Mouse (Mus musculus): ENCODE data around the gene Lrmda.

Lrmda gene

DNA sequence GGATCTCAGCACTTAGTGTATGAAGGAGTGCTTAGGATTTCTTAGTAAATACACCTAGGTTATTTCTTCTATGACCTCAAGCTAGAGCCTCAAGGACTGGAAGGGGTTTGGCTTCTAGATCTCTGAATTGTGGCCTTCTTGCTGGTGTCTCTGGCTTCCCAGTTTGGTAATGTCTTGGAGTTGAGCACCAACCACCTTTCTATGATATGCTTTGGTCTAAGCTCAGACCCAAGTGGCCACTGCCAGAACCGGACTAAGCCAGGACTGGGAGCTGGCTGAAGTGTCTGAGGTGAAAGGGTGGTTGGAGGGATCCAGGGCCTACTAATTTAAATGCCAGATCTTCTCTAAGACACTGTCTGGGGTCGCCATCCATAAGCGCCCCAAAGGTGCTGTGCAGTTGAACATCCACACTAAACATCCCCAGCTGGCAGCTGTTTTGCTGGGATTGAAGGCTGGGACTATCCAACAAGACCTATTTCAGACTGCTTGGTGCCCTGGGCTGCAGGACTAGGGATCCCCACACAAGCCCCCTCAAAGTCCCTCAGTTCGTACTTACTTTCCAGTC, 27.1 kb upstream of the Lrmda start:
- no peak for DNase-seq (ENCODE audit: low spot score)

DNA sequence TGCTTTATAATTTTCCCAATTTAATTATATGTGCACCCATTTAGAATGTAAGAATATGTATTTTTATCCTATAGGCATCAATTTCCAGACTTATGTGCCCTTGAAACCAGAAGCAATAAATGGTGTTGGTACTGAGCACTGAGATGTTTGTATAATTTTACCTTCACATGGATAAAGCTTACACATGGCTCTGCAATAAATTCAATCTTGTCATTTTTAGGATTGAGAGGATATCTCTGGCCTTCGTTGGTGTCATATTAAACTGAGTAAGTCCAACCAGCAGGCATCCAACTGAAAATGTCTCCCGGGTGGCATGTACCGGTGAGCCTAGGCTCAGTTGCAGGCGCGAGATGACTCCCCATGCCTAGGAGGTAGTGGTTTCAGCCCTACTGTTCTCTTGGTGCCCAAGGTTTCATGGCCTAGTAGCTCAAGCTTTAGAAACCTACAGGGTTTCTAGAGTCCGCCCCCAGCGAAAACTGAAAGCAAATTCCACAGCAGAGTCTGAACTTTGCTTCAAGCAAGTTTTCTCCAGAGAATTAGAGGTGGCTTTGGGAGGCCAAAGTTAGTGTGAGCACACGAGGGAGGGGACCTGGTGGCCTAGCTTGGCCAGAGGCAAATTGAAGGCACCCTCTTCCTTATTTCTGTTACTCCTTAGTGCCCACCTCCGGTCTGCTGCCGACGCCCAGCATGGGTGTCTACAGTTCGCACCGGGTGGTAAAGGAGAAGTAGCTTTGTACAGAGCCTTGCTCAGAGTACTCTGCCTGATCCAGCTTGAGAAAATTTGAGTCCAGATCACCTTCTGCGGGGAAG, 26.1 kb upstream of the Lrmda start:
- DNase-seq (ENCODE audit: low spot score) = no peak

DNA sequence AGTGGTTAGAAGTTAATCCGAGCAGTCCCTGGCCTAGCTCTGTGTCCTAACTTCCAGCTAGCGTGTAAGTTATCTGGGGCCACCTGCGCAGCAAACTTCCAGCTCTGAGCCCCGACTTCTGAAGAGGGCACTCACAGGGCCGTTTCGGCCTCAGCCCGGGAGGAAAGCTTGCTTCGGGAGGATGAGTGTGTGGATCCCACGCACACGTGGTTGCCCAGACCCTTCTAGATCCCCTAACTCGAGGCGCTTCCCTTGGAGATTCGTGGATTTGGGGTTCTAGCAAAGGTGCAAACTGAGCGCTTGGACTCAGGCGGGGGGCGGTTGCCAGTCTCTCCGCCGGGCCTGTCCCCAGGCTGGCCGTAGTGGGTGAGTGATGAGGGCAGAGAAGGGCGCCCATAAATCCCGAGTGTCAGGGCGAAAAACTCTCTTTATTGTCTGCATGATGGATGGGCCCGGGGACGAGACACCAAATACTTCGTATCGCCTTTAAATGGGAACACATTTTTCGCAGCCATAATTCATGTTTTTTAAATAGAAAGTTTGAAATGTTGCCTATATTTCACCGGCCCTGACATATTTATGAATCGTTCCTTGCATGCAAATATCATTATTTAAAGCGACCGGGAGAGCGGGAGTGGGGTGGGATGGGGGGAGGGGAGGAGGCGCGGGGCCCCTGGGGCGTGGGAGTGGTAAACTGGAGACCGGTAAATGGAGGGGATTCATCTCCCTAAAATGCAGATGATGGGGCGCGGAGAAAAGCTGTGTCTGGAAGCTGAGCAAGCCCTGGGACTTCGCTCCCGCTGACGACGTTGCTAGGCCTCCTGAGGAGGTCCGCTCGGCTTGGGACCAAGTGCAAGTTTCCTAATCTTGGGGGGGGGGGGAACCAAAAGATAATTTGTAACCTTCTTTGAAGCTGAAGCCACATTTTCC, 25.2 kb upstream of the Lrmda start:
- no peak for DNase-seq (ENCODE audit: low spot score)

DNA sequence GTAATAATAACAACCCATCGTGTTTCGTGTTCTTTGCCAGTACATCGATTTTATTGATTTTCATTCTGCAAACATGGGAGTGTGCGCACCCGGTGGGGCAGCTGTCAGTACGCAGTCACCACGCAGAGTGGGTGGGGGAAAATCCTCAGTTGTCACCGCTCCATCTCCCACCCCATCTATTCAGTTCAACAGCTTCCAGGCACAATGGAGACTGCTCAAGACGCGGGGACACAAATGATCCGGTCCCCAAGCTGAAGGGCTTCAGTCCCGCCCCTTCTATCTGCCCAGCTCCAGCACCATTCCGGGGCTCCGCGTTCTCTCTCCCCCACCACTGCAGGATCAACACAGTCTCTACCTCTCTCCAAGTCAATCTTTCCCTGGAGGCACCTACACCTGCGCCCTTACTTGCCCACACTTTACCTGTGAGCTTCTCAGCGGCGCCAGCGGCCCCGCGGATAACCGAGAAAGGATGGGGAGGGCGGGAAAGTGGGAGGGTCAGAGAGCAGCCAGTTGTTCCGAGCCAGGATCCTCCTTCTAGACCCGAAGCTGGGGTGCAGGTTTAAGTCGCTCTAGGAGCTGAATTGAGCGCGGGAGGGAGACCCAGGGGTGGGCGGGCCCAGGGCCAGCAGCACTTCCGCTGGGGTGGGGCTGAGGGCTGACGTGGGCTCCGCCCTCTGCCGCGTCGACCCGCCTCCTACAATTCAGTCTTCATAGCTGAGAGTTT, 24.3 kb upstream of the Lrmda start:
- DNase-seq (ENCODE audit: low spot score) = no peak

DNA sequence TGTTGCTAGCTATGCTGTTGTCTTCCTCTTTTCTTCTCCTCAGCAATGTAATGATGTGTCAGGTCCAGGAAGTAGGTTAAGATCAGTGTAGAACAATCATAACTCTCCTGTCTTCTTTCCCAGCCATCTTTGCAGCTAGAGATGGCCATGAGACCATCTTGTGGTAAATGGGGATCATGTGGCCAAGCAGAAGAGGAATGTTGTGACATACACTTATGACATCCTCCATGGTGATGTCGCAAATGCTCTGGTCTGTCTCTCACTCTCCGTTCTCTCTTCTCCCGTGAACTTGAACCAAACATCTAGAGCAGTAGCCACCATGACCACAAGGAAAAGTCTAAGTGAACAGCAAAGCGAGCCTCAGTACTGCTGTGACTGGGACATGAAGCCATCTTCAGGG, 19.9 kb upstream of the Lrmda start:
- DNase-seq (ENCODE audit: low spot score) = no peak

DNA sequence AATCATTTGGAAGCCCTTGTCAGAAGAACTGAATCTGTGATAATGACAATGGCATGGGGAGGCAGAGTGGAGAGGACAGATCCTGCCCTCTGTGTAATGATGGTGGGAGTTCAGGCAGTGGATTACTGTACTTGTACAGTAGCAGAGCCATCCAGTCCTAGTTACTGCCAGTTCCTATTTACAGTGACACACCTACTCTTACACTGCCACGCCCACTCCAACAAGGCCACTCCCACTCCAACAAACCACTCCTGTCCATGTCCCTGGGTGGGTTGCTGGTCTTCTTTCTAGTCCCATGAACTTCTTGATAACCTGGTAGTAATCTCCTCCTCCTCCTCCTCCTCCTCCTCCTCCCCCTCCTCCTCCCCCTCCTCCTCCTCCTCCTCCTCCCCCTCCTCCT, 16.3 kb upstream of the Lrmda start:
- DNase-seq (ENCODE audit: low spot score) = no peak

DNA sequence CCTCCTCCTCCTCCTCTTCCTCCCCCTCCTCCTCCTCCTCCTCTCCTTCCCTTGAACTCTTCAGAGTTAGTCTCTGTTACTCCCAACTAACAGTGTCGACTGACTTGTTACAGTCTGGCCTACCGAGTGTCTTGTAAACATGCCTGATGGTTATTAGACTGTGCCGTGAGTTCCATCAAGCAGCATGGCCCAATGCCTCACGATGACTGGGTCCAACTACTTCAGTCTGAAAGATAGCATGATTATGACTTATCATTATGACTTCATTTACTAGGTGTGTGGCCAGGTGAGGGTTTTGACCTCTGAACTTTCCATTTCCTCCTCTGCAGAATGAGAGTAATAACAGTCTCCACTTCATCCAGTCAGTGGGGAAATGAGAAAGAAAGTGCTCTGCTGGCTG, 15.9 kb upstream of the Lrmda start:
- DNase-seq (ENCODE audit: low spot score) = no peak

DNA sequence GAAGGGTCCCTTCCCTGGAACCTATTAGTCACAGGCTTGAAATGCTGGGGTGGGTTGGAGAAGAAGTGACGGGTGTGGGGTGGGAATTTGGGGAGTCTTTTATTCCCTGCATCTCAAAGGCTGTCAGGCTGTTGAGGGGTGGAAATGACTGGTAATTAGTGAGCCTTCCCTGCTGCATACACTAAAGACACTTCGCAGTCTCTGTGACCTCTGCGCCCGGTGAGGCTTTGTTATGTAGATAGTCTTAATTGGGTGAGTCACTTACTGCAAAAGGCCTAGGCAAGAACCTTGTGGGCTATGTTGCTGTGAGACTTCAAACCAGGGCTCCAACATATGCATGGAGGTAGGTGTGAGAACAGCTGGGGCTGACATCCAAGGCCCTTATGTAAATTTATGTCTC, 14.6 kb upstream of the Lrmda start:
- DNase-seq (ENCODE audit: low spot score) = no peak

DNA sequence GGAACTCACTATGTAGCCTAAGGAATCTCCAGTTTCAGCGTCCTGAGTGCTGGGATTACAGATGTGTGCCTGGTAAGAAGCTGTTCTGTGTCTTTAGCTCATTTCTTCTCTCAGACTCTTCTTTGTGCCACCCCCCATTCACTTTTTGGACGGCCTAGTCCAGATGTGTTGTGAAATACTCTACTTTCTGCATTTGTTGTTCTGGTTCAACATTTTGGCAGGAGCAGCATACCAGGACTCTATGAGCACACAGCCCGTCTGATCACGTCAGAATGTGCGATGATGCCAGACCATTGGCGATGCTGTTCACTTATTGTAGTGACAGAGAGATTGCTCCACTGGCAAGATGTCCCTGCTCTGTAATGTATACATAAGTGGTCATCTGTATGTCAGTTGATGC, 12.5 kb upstream of the Lrmda start:
- no peak for DNase-seq (ENCODE audit: low spot score)

DNA sequence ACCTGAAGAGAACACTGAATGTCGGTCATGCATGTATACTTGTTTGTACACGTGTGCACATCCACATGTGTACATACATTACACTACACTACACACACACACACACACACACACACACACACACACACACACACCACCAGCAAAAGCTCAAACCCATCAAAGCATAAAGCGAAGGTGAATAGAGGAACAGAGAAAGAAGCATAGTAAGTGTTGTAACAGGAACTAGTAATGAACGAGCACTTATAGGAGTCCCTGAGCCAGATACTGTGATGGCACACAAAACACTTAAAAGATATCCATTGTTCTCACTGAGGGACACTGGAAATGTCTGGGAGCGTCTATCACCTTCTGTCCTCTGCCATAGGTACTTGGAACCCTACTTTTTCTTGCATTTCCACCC, 5.2 kb upstream of the Lrmda start:
- no peak for DNase-seq (ENCODE audit: low spot score)

DNA sequence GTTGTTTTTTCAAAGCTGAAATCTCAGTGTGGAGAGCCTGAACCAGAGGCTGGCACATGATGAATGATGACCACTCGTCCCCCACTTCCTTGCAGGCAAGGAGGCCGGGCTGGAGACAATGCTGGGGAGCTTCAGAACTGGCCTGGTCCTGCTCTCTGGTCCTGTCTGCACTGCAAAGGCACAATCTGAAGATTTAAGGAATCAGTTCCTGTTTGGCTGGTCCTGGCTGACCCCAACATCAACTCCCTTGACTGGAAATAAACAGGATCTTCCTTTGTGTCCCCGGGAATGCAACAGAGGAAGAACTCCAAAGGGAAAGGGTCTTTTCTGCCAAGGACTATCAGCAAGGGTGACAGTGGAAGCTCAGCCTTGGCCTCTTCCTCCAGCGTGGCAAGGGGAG, 4.7 kb upstream of the Lrmda start:
- no peak for DNase-seq (ENCODE audit: low spot score)

DNA sequence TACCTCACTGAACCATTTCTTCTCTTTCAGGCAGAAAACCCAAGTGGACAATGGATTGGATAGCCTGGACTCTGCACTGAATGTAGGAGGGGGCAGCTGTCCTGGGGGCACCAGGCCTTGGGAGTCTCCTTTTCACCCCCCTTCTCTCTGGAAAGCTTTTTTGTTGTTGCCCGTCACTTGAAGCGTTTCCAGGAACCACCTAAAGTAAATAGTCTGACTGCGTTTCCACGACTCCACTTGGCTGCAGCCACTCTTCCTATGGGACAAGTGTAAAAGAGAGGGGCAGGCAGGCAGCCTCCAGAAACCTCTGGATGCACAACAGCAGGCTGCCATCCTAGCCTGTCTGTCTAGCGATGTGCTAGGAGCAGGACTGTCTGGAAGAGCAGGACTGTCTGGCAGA, 2.5 kb upstream of the Lrmda start:
- no peak for DNase-seq (ENCODE audit: low spot score)

DNA sequence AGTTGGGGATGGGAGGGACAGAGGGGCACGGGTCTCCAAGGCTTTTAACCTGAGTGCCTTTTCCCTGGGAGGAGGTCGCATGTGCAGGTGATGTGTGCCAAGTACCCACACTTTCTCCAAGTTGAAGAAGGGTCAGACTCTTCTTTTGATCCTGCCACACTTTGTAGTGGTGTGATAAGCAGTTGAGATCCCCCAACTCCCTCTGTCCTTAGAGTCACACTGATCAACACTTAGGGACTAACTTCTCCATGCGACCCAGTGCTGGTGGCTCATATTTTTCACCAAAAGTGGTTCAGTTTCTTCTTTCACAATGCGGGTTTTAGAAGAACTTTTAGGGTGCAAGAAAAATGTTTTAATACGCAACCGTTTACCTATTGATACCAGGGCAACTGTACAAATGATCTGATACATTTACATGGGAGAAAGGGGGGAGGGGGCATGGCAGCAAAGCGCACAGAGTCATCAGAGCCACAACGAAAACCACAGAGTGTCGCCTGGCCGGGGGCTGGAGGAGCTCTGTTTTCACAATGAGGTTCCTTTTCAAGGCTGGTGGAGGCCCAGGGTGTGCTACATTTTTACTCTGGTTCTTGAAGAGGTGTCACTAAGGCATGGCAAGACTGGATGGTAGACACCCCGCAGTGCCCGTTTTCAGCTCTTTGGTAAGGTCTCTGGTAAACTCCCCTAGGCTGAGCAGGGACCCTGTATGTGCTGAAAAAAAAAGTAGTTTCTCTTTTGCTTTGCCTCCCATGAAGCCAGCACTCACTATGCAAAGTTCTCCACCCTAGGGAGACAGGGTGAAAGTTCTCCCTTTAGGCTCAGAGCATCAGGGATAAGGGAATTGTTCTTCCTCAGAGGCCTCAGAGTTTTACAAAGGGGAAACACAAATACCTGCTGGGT, 685 bp downstream of the Lrmda start:
- DNase-seq (ENCODE audit: low spot score) = no peak

DNA sequence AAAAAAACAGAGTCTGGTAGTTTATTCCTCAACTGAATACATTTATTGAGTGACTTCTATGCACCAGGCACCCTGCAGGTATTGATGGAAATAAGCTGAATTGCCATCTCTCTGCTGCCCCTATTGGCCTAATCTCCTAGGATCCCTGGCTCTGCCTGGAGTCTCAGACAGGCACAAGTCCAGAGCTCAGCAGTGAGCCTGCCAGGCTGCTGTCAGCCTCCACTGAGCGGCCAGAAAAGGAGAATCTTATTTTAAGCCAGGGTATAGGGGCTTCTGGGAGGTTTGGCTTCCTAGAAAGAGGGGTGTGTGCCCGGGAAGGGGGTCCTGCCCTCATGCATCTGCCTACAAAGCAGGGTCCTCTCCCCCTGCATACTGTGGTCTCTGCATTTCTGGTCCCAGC, 1.4 kb downstream of the Lrmda start:
- no peak for DNase-seq (ENCODE audit: low spot score)

DNA sequence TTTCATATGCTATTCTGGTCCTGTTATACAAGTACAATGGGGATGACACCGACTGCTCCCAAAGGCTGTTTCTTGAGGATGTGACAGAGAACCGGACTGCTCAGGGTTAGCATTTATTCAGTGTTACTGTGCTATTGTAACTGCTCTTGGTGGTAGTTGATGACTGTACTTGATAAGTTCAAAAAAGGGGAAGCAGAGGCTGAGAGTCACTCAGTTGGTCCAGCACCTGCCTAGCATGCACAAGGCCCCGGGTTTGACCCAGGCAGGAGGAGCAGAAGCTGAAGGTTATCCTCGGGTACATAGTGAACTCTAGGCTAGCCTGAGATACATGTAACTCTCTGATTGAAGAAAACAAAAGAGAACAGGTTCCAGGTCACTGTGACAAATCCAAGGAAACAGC, 4.0 kb downstream of the Lrmda start:
- no peak for DNase-seq (ENCODE audit: low spot score)

DNA sequence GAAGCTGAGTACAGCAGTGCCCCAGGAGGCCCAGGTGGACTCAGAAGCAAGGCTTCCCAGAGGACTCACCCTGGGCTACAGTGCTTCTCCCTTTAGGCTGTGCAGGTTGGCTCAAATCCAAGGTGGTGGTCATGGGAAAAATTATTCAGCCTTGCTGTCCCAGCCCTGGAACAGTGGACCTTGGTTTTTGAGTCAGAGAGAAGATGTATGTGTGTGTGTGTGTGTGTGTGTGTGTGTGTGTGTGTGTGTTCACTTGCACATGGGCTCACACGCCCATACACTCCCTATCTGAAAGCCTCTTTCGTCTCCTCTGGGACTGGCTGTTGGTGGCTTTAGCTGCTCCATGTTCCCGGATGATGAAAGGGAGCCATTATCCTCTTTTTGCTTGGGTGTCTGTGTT, 16.4 kb downstream of the Lrmda start:
- no peak for DNase-seq (ENCODE audit: low spot score)

DNA sequence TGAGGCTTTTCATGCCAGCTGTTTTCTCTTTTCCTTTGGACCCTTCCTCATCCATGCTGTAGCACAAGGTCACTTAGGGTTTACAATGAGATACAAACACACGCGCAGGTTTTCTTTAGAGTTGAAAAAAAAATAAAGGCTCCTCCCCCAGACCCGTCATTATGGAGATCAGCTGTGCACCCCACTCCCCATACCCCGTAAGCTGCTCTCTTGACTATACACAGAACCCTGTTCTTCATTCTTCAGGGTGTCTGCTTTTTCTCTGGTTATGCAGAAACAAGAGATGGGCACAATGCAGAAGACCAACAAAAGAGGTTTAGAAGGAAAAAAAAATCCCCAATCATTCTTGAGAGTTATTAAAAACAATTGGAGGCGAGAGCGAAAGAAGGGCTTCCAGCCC, 16.8 kb downstream of the Lrmda start:
- no peak for DNase-seq (ENCODE audit: low spot score)

DNA sequence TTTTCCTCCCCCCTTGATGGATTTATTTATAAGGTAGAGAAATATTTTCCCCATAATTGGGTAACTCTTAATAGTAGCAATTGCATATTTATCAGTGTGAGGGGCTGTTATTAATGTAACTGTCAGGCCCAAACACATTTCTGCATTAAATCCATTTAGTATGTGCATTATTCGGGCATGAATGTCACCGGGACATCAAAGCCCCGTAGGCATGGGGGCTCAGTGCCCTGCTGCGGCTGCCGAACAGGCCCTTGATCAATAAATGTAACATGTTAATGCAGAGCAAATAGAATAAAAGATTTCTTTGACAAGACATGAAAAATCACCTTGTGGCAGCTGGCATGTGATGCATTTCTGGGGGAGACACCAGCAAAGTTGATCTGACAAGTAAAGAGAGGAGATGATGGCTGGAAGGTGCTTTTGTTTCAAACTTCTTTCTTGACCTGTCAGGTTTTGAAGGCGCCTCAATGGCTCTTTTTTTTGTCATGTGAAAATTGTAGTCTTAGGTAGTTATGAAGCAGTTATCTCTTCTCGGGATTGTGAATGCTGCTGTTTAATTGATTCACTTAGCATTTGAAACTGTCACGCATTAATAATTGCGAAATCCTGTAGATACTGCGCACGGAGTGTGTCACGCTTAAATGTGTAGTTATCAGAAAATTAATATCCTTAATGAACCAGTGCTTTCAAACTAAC, 17.4 kb downstream of the Lrmda start:
- no peak for DNase-seq (ENCODE audit: low spot score)

DNA sequence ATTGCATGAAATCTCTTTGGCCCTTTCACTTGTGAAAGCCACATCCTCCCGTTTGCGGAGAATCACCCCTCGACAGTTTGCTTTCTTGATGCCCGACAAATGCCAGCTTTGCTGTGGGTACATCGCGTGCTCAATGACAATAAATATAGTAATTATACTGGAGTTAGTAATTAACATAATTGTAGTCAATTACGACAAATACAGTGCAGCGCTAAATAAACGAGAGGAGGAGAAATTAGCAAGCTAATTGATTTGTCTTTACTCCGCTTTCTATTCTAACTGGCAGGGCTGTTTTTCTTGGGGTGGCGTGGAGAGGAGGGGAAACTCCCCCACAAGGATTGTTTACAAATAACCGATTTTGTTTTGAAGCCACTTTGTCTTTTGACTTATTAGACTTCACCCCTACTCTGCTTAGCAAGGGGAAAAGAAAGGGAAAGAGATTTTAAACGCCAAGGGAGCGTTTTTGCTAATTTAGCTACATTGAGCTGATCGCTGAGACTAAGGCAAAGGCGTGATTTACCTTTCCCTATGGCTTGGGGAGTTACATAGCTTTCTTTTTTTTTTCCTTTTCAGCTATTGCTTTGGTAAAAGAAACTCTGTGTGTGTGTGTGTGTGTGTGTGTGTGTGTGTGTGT, 18.1 kb downstream of the Lrmda start:
- no peak for DNase-seq (ENCODE audit: low spot score)

DNA sequence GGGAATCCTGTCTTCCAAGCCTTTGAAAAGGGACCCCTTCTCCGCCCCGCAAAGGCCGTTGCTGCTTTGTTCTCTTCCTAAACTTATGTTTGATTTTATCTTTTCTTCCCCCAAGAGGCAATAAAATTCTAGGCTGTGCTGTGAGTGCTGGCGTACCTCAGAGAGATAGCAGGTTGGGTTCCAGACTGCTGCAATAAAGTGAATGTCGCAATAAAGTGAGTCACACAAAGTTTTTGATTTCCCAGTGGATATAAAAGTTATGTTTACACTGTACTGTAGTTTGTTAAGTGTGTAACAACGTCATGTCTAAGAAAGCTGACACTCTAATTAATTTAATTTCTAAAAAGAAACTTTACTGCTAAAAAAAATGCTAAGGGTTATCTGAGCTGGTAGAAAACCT, 22.6 kb downstream of the Lrmda start:
- no peak for DNase-seq (ENCODE audit: low spot score)

Data from spleen, adult 12 weeks (tissue).